ENCODE assay signal across 17 mouse cellular contexts in the genomic region with DNA sequence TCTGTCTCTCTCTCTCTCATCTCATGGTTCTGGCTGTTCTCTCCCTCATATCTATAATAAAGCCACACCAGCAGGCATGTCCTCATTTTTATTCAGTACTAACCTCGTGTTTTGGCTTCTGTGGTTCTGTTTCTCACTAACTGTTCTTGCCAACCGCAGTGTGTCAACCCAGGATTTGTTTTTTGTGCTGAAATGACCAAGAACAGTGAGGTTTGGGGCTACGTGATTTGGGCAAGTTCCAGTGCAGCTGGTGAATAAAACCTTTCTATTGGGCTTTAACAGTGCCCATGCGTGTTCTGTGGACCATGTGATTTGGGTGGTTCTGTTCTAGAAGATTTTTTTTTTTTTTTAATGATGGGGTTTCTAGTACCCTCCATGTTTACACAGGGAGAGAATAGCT.
A peak's percentile ranks its signal among the peaks of the same experiment; 100 is the strongest.
DNase-seq lines count a peak whose midpoint lies in the region; ATAC-seq and TF ChIP-seq lines count a peak whose summit lies in the region.
"Had no signal": no experiment of that assay in that cellular context is flagged by ENCODE, and none has a peak within 500 bp of the region (broad histone marks: within the 10 kb centered on the region; RNA-seq: fewer than 3 reads in every experiment).

No protein-coding gene starts in this region.

- H3K4me1 ChIP-seq in MEL (ENCODE audit: control insufficient read depth in 1 of 2, insufficient read depth in 2 of 2, low read length in 2 of 2), result peaks cover 0 to 17% of the 10 kb centered on the region in 2 experiments
- 0 out of 2 replicates have a peak, but pooled peaks cover 4% of the 10 kb centered on the region for H3K4me1 ChIP-seq in hindbrain, postnatal 0 days (ENCODE audit: insufficient read depth, low read length)
- peaks cover 2% of the 10 kb centered on the region; the same call in 1 of the 2 replicates for H3K4me1 ChIP-seq in midbrain, embryonic 15.5 days
- no peaks in the 10 kb centered on the region for H3K4me1 ChIP-seq in heart, embryonic 10.5 days
- H3K4me1 ChIP-seq in liver, postnatal 0 days (ENCODE audit: insufficient read depth), result no peaks in the 10 kb centered on the region
- peaks cover 1% of the 10 kb centered on the region for H3K4me1 ChIP-seq in heart, adult 2 months (ENCODE audit: control insufficient read depth, insufficient read depth, low read length)

- no peak for TF ChIP-seq CTCF in MEL (IDR thresholded peaks at IDR 0.05 in 2 of 3, conservative IDR thresholded peaks at IDR 0.05 in 1 of 3; ENCODE audit: control insufficient read depth in 1 of 3, insufficient read depth in 1 of 3, low read depth in 2 of 3, low read length in 3 of 3, poor library complexity in 1 of 3, severe bottlenecking in 1 of 3)
- no peak for TF ChIP-seq CTCF in hindbrain, postnatal 0 days (IDR thresholded peaks at IDR 0.05; ENCODE audit: low read depth)
- TF ChIP-seq CTCF in liver, postnatal 0 days (IDR thresholded peaks at IDR 0.05; ENCODE audit: low read depth), result no peak
- no peak for TF ChIP-seq CTCF in heart, adult 2 months (IDR thresholded peaks at IDR 0.05)

- H3K79me2 ChIP-seq in MEL (ENCODE audit: control insufficient read depth, insufficient read depth, low read length, poor library complexity), result no peaks in the 10 kb centered on the region
- H3K79me2 ChIP-seq in heart, adult 2 months (replicated peaks; ENCODE audit: control insufficient read depth, insufficient read depth, low read length), result no peaks in the 10 kb centered on the region

- peaks cover 0 to 2% of the 10 kb centered on the region in 2 experiments; a peak in 2 of 4 replicates for H3K27me3 ChIP-seq in MEL (ENCODE audit: control insufficient read depth in 1 of 2, insufficient read depth in 2 of 2, low read length in 2 of 2)
- H3K27me3 ChIP-seq in hindbrain, postnatal 0 days (ENCODE audit: insufficient read depth, low read length), result no peaks in the 10 kb centered on the region
- H3K27me3 ChIP-seq in midbrain, embryonic 15.5 days (replicated peaks), result no peaks in the 10 kb centered on the region; the same call in 1 of the 2 replicates
- H3K27me3 ChIP-seq in heart, embryonic 10.5 days (ENCODE audit: insufficient read depth, poor library complexity, severe bottlenecking), result no peaks in the 10 kb centered on the region
- H3K27me3 ChIP-seq in liver, postnatal 0 days (ENCODE audit: insufficient read depth, low read length), result no peaks in the 10 kb centered on the region
- no peaks in the 10 kb centered on the region for H3K27me3 ChIP-seq in heart, adult 2 months (ENCODE audit: control insufficient read depth, insufficient read depth, low read length)
- H3K27me3 ChIP-seq: embryonic facial prominence, embryonic 13.5 days; limb, embryonic 15.5 days had no signal

- DNase-seq in cerebellum, postnatal 10 days, result peak; percentile 34 to 47
- no peak for DNase-seq in cerebellum, adult 8-10 months
- DNase-seq in MEL (ENCODE audit: low read depth, low spot score), result no peak
- peak; percentile 76 for DNase-seq in hindbrain, postnatal 0 days (ENCODE audit: low spot score)
- DNase-seq in heart, embryonic 10.5 days (ENCODE audit: low spot score), result no peak
- DNase-seq in liver, postnatal 0 days, result no peak
- DNase-seq in heart, adult 2 months, result no peak
- DNase-seq: adrenal gland, adult 2 months; cerebellum, adult 18-20 months; gastrocnemius, postnatal 36 days; heart, postnatal 14 days; kidney, postnatal 25 days; thymus, adult 18-20 months had no signal

- no peak overlapping the region for H3K9ac ChIP-seq in MEL (ENCODE audit: control insufficient read depth, low read depth, low read length, poor library complexity, severe bottlenecking)
- no peak overlapping the region for H3K9ac ChIP-seq in hindbrain, postnatal 0 days (replicated peaks; ENCODE audit: low read length)
- H3K9ac ChIP-seq in midbrain, embryonic 15.5 days, result no peak overlapping the region
- H3K9ac ChIP-seq in liver, postnatal 0 days (replicated peaks), result no peak overlapping the region
- no peak overlapping the region for H3K9ac ChIP-seq in heart, adult 2 months (ENCODE audit: low read depth, low read length)
- H3K9ac ChIP-seq: embryonic facial prominence, embryonic 13.5 days; limb, embryonic 15.5 days had no signal

- no peak for TF ChIP-seq EP300 in MEL (IDR thresholded peaks at IDR 0.05; ENCODE audit: low read depth in 1 of 2, low read length in 2 of 2)
- no peak for TF ChIP-seq EP300 in liver, postnatal 0 days (IDR thresholded peaks at IDR 0.05; ENCODE audit: low read depth)
- TF ChIP-seq EP300 in heart, adult 2 months (IDR thresholded peaks at IDR 0.05; ENCODE audit: insufficient read depth, low read depth, low read length), result no peak

- 0 out of 2 replicates have a peak overlapping the region, but pooled peaks have one; percentile 5 for H3K4me2 ChIP-seq in hindbrain, postnatal 0 days (ENCODE audit: low read depth, low read length)
- H3K4me2 ChIP-seq in midbrain, embryonic 15.5 days, result no peak overlapping the region
- H3K4me2 ChIP-seq in liver, postnatal 0 days (ENCODE audit: low read depth, low read length), result no peak overlapping the region
- H3K4me2 ChIP-seq: embryonic facial prominence, embryonic 13.5 days; limb, embryonic 15.5 days had no signal

- no peaks in the 10 kb centered on the region for H3K9me3 ChIP-seq in MEL (replicated peaks; ENCODE audit: insufficient read depth, low read length)
- no peaks in the 10 kb centered on the region for H3K9me3 ChIP-seq in hindbrain, postnatal 0 days (ENCODE audit: low read length)
- H3K9me3 ChIP-seq in midbrain, embryonic 15.5 days, result no peaks in the 10 kb centered on the region
- H3K9me3 ChIP-seq in heart, embryonic 10.5 days, result peaks cover 3% of the 10 kb centered on the region; the same call in 1 of the 2 replicates
- H3K9me3 ChIP-seq in liver, postnatal 0 days (ENCODE audit: low read length), result no peaks in the 10 kb centered on the region
- H3K9me3 ChIP-seq: embryonic facial prominence, embryonic 13.5 days; G1E; limb, embryonic 15.5 days had no signal

- no peak for TF ChIP-seq POLR2A in MEL (IDR thresholded peaks at IDR 0.05; ENCODE audit: control insufficient read depth in 1 of 2, insufficient read depth in 1 of 2, low read depth in 1 of 2, low read length in 2 of 2, poor library complexity in 1 of 2)
- TF ChIP-seq POLR2A in heart, adult 2 months (IDR thresholded peaks at IDR 0.05; ENCODE audit: insufficient read depth, low read depth, low read length), result no peak

- H3K27ac ChIP-seq in MEL (ENCODE audit: control insufficient read depth, low read depth, low read length), result no peak overlapping the region
- peak overlapping the region; percentile 74 for H3K27ac ChIP-seq in hindbrain, postnatal 0 days
- no peak overlapping the region for H3K27ac ChIP-seq in midbrain, embryonic 15.5 days
- H3K27ac ChIP-seq in heart, embryonic 10.5 days, result no peak overlapping the region
- H3K27ac ChIP-seq in liver, postnatal 0 days (ENCODE audit: low read depth), result no peak overlapping the region
- H3K27ac ChIP-seq in heart, adult 2 months, result no peak overlapping the region
- H3K27ac ChIP-seq: embryonic facial prominence, embryonic 13.5 days; limb, embryonic 15.5 days had no signal

- ATAC-seq in hindbrain, postnatal 0 days, result peak; percentile 82
- ATAC-seq in midbrain, embryonic 15.5 days (replicated peaks), result 0 out of 2 replicates have a peak, but pooled peaks have one; percentile 27
- ATAC-seq in liver, postnatal 0 days, result no peak

- no peak for TF ChIP-seq RAD21 in MEL (IDR thresholded peaks at IDR 0.05; ENCODE audit: low read depth, low read length)

- H3K36me3 ChIP-seq in MEL (ENCODE audit: control insufficient read depth in 1 of 2, insufficient read depth in 2 of 2, low read length in 2 of 2), result peaks cover 0 to 10% of the 10 kb centered on the region in 2 experiments; a peak in 2 of 4 replicates
- H3K36me3 ChIP-seq in hindbrain, postnatal 0 days (ENCODE audit: insufficient read depth, low read length), result no peaks in the 10 kb centered on the region
- no peaks in the 10 kb centered on the region for H3K36me3 ChIP-seq in midbrain, embryonic 15.5 days (replicated peaks)
- H3K36me3 ChIP-seq in heart, embryonic 10.5 days, result no peaks in the 10 kb centered on the region
- no peaks in the 10 kb centered on the region for H3K36me3 ChIP-seq in liver, postnatal 0 days (replicated peaks; ENCODE audit: insufficient read depth, low read length)
- H3K36me3 ChIP-seq in heart, adult 2 months (ENCODE audit: control insufficient read depth, insufficient read depth, low read length), result no peaks in the 10 kb centered on the region
- H3K36me3 ChIP-seq: embryonic facial prominence, embryonic 13.5 days; G1E; limb, embryonic 15.5 days had no signal

- WGBS in hindbrain, postnatal 0 days, result 48% methylated on average over 4 of the region's 4 CpGs
- 54% methylated on average over 4 of the region's 4 CpGs for WGBS in midbrain, embryonic 15.5 days
- WGBS in heart, embryonic 10.5 days, result 80% methylated on average over 4 of the region's 4 CpGs
- 73% methylated on average over 4 of the region's 4 CpGs for WGBS in liver, postnatal 0 days (ENCODE audit: insufficient replicate concordance)
- 80% methylated on average over 4 of the region's 4 CpGs for WGBS in heart, adult 2 months

- no peak overlapping the region for H3K4me3 ChIP-seq in MEL (ENCODE audit: control insufficient read depth in 1 of 2, insufficient read depth in 1 of 2, low read depth in 2 of 2, low read length in 2 of 2)
- H3K4me3 ChIP-seq in hindbrain, postnatal 0 days (ENCODE audit: low read length), result no peak overlapping the region
- no peak overlapping the region for H3K4me3 ChIP-seq in midbrain, embryonic 15.5 days
- no peak overlapping the region for H3K4me3 ChIP-seq in heart, embryonic 10.5 days
- no peak overlapping the region for H3K4me3 ChIP-seq in liver, postnatal 0 days (ENCODE audit: low read depth, low read length)
- H3K4me3 ChIP-seq in heart, adult 2 months, result no peak overlapping the region
- H3K4me3 ChIP-seq: embryonic facial prominence, embryonic 13.5 days; limb, embryonic 15.5 days had no signal

- intact Hi-C loops in heart, adult 2 months (cut with DNase I), result loop anchor here (2.0 kb wide), 1 partner anchor 1246 kb away; no protein-coding TSS in a partner anchor

TF ChIP-seq in MEL, 35 proteins besides CTCF, POLR2A, EP300 and RAD21:
- TF ChIP-seq MAX (IDR thresholded peaks at IDR 0.05; ENCODE audit: low read length), result no peak
- 0 out of 2 replicates have a peak, but pooled peaks have one; percentile 0 for TF ChIP-seq RCOR1 (IDR thresholded peaks at IDR 0.05; ENCODE audit: low read depth, low read length)

Comparison
In these comparisons a context has a peak if more than half of its experiments do, and no peak if none do; other contexts are left out.
1. DNase-seq: peak in cerebellum, postnatal 10 days (2 of 2) and hindbrain, postnatal 0 days (single experiment); none in cerebellum, adult 8-10 months (single experiment), MEL (single experiment), heart, embryonic 10.5 days (single experiment), liver, postnatal 0 days (single experiment) and heart, adult 2 months (0 of 2).